Mouse (Mus musculus) activated CD4-positive, CD25-positive, alpha-beta regulatory T cell, adult 4 months (primary cell): ENCODE results near the gene Sdhb. TPM values are rescaled to one million over a fixed set of nuclear protein-coding genes. Genes with fewer than 3 reads are reported as not detected.

Experiments used
- ATAC-seq: one replicate; pipeline ENCODE4 v1.8.0; 2017
- polyA plus RNA-seq, 2 experiments: library from polyadenylated mRNA; unstranded; fragments of 100-300 nt; shearing (Covaris generic); gene quantifications; one replicate each; pipeline ENCODE4 v1.2.1; 2017

Sdhb gene
- polyA plus RNA-seq, 2 experiments from 2014 or later, result 318 to 321 TPM

DNA sequence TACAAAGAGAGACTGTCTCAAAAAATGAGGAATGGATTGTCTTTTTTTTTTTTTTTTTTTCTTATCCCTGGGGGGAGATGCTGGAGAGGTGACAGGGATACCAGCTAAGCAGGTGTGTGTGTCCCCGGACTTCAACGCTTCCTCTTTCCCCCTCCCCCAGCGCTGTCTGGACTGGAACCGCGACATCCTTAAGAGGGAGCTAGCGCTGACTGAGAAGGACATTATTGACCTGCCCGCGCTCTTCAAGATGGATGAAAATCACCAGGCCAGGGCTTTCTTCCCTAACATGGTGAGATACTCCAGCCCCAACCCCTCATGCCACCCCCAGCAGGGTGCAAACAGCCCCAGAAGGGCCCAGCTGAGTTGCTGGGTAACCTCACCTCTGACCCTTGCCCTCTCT is 12.0 kb upstream of the Sdhb start:
- ATAC-seq, result no peak

DNA sequence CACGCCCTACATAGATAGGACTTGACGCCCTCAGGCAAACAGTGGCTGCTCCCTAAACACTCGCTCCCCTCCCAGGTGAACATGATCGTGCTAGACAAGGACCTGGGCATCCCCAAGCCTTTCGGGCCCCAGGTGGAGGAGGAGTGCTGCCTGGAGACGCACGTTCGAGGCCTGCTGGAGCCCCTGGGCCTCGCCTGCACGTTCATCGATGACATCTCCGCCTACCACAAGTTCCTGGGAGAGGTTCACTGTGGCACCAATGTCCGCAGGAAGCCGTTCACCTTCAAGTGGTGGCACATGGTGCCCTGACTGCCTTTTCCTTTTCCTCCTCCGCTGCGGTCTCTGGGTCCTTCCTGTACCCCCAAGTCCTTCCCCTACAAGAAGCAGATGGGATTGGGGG is 11.4 kb upstream of the Sdhb start:
- no peak for ATAC-seq

DNA sequence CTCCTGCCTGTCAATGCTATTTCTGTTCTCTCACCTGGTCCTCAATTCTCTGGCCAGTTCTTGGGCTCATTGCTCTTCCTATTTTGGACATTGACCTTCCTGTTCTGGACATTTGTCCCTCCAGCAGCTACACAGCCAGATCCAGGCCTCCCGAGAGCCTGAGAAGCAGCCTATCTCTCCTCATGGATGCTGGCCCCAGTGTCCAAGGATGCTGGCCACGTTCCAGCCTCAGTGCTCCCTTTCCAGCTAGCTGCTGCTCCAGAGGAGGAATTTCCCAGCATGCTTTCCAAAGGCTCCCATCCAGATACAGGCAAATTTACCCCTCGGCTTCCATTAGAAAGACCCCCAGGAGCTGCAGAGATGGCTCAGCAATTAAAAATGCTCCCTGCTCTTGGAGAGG is 10.4 kb upstream of the Sdhb start:
- no peak for ATAC-seq

DNA sequence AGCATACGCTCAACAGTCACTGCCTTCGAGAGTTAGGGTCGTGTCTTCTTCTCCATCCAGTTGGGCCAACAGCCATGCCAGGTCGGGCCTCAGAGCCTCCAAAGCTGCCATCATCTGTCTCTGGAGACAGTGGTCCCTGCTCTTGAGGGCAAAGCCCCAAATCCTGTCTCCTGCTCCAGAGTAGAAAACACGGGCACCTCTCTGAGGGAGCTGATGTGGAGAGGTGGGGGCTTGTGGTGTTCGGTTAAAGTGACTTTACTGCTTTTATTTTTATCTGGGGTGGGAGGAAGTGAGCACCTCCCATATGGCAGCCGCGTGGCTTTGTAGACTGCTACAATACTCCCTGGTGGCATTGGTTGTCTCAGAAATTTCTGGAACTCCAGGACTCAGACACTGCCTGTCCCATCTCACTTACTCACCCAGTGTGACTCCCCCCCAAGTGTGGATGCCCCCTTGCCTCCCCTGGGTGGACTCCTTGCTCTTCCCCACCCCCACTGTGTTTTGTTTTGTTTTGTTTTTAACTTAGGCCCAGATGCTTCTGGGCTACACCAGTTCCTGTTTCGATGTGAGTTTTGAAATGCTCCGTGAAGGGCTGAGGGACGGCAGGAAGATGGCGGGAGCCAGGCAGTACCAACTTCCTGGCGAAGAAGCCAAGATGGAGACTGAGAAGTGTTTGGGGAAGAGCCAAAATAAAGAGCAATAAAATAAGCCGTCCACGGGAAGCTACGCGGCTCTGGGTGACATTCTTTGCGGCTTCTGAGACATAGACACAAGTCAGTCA is 9.0 kb upstream of the Sdhb start:
- ATAC-seq, result peak; percentile 40

DNA sequence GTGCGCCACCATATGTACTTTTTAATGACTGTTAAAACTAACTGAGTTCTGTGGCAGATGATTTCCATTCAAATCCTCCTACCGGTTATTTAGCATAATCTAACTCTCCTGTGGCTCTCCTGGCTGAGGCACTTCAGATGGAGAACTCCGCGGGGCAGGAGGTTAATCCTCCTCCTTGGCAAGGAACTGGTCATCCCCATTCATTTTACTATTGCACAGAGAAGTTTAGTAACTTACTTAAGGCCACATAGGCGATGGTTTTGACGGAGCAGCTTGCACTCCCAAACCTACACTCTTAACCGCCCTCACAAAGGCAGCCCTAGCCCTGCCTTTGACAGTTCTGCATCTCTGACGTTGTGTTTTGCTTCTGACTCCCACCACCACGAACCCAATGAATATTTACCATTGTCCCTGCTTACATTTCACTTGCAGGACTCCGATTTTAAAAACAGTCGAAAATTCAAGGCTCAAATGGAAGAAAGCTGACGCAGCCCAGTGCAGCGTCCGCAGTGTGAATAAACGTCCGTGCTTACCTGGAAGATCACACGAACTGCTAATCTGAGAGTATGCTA is 3.8 kb upstream of the Sdhb start:
- ATAC-seq, result no peak

DNA sequence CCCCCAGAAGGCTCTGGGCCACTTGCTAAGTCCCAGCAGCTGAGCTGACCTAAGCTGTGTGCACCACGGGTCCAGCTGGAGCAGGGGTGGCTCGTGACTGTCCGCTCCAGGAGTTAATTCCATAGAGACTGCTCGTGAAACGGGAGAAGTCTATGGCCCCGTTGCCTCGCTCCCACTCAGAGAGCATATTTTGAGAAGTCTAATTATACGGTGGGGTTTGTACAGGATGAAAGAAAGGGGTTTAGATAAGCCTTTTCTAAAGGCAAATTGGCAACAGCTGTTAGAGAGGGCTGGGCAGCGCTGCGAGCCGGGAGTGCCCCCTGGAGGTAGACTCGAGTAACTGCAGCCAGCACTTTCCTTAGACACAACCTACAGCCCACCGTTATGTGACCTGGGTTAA is 3.3 kb upstream of the Sdhb start:
- peak; percentile 32 for ATAC-seq

DNA sequence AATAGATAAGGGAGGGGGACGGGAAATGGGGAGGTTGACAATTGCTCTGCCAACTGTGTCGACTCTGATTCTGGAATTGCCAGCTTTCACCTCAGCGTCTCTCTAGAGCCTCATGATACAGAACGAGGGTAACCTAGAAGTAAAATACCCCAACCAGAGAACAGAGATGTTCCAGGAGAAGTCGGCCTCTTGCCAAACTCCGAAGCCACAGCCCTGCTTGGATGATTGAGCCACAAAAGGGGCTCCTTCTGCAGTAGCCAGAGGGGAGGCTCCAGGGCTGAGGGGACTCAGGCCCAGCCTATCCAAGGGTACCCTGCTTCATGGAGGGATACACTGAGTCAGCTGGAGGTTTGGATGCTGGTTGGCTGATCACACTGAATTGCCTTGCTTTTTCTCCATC is 2.7 kb upstream of the Sdhb start:
- no peak for ATAC-seq

DNA sequence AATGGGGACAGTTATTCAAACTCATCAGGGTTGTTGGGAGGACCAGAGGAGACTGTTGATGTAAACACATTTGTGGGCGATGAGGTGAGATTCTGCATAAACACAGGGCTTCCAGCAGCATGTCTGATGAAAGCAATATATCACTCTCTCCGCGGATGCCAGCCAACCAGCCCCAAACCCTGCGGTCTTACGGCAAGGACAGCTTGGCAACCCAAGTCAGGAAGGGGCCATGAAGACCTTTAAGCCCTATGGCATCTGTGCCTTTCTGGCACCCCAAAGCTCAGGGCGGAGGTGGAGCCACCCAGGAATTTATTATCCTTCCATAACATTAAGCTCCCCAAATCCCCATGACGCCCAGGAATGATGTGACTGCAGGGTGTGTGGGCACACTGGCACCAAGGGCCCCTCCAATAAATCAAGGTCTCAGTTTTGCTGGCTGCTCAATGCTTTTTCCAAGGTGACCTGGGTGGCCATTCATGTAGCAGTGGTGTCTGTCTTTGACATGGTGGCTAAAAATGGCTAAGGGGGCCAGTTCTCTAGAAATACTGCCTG is 1.8 kb upstream of the Sdhb start:
- no peak for ATAC-seq

DNA sequence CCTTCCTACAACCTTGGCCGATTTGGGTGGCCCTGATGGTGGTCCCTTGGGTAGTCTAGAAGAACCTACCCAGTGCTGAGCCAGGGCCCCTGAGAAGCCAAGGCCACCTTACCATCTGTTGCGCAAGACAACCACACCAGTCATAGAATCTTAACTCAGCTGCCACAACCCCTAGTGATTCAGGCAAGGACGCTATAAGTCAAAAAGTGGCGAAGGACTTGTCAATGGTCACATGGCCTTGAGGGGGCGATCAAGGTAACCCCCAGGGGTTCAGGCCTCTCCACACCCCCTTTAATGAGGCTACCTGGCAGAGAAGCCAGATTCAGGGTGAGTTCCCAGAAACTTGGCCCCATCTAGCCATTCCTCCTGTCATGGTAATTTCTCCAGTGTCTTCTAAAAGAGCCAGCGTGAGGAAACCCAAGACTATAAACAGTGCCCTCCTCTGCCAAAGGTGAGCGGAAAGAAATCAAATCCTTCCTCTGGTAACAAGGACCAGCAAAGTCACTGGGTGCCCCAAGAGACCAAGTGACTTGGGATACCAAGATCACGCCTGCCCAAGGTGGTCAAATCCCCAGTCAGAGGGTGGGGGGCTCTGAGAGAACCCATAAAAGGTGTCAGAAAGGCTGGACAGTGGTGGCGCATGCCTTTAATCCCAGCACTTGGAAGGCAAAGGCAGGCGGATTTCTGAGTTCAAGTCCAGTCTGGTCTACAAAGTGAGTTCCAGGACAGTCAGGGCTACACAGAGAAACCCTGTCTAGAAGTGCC is 1.1 kb upstream of the Sdhb start:
- no peak for ATAC-seq

DNA sequence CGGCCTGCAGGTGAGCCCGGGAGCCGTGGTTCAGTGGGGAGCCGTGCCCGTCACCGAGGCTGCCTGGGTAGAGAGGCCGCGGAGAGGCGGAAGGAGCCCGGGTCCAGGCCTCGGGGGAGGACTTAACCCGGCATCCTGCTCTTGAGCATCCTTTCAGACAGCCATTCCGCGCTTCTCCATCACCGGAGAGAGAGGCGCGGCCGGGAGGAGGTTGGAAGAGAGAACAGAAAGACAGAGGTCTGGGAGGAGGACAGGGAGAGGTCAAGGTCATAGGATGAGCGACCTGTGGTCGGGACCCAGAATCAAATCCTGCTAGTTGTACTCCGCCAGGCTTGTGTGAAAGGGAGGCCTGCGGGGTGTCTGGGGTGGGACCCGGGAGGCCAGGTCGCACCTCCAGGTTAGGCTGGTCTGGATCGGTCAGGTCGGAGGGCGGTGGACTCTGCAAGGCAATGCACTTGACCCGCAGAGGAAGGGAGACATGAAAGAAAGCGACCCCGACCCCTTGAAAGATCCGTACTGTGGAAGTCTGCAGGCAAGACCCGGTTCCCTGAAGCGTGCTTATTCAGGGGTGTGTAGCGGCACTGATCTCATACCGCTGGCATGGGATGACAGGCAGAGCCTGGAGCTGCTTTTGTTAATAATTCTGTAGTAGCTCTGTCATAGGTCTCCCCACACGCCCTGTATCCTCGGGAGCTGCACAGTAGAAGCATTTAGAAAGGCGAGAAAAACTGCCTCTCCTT is 634 bp downstream of the Sdhb start:
- peak; percentile 43 for ATAC-seq

DNA sequence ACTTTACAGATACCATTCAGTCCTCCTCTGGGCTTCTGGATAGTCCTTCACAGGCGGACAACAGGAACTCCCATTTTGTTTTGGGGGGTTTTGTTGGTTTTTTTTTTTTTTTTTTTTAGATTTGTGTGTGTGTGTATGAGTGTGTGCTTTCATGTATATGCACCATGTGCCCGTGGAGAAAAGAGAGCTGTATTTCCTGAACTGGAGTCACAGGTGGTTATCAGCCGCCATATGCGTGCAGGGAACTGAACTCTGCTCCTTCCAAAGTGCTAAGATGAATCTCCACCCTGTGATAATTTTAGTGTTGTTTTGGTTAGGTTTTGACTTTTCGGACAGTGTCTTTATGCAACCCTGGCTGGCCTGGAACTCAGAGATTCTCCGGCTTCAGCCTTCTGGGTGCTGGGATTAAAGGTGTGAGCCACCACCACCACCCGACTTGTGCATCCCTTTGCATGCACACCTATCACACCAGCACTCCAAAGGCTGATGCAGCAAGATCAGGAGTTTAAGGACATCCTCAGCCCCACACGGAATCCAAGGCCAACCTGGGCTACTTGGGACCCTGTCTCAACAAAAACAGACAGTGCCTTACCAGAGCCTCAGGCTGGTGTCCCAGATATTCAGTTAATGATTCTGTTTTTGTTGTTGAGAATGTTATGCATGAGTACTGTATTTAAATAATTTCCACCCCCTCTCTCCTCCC is 1.4 kb downstream of the Sdhb start:
- ATAC-seq, result no peak

DNA sequence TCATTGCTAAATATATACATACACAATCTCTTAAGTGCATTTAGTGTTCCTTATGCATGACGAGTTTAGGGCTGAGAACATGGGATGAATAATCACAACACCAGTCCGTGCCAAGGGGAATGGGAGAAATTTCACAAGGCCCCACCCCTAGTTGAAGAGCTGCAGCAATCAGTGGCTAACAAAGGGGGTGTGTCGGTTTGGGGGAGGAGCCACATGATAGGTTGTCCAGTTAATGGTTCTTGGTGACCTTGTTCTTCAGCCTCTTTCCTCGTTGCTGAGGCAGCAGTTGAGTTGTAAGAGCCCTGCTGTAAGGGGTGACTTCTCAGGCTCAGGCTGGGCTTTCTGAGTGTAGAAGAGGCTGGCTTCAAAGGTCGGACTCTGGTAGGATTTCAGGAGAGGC is 1.9 kb downstream of the Sdhb start:
- ATAC-seq, result no peak

DNA sequence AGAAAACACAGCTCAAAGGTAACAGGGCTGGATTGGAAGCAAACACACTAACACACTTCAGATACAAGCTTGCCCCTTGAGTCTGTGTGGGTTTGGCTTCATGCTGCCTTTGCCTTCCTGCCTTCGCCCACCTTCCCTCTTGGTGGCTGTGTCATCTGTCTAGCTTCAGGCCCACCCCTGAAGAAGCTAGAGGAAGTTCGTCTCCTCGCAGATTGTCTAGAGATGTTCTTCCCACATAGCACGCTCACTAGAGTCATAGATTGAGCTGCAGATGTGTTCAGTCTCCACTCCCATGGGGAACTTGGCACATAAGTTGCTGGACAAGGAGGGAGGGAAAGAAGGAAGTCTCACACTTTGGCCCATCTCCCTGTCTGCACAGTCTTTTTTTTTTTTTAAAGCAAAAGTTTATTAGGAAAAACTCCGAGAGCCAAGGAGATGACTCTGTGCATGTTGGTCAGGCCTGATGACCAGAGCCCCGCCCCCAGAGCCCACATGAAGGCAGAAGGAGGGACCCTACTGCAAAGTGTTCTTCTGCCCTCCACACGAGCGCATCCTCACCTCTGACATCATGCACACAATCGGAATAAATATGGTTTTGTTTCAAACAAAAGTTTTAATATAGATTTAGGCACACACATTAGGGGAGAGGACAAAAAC is 3.1 kb downstream of the Sdhb start:
- ATAC-seq, result no peak

DNA sequence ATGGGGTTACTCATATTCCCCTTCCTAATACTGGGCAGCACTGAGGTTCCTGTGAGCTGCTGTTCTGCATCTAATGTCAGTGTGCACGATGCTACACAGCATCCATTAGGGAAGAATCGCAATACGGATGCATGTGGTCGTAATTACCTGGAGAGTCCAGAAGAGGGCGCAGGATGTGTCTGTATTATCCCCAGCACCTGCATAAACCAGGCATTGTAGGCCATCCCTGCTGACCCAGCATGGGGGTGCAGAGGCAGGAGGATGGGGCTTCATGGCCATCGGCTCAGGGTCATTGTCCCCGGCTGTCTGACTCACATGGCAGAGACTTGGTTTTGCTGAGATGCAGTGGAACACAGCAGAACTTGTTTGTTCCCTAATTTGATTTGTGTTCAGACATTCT is 3.6 kb downstream of the Sdhb start:
- no peak for ATAC-seq

DNA sequence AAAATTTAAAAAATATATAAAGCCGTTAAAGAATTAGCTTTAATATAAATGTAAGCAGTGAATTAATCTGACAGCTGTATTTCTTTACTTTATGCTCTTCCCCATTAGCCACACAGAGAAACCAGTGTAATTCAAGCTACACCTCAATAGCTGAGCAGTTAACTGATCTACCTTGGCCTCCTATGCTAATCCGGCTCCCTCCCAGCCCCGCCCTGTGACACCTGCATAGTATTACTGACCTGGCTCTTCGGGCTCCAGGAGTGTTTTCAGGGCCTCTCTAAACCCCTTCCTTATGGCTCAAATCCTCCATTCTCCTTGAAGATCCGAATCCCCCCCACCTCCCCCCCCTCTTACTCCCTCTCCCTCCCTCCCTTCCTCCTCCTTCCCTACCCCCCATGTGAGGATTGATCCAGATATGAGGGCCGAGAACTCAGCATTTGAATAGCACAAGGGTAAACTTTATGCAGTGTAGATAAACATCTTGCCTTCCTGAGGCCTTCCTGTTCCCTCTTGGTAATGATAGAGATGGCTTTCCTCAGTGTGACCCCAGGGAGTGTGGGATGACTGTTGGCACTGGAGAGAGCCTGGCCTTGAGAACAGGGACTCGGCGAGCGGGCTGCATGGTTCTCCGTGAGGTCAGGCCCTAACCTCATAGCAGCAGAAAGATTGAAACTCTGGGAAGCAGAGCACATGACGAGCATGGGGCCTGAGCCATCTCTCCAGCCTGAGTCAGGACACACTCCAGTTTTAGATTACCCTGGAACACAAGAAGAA is 6.6 kb downstream of the Sdhb start:
- ATAC-seq, result no peak

DNA sequence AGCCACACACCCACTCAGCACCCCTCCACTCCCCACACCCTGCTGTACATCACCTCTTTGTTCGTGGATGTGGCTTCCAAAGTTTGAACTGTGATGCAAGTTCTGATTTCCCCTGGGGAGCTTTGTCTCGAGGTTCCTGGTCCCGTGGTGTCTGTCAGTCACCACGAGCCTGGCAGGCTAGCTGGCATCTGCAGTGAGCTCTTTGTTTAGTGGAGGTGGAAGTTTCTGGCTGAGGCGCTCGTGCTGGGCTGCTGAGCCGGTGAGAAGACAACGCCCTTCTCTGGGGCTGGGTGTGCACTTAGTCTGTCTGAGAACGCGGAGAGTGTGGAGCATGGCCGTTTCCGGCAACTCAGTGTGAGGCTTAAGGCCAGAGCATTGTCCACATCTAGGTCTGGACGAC is 10.7 kb downstream of the Sdhb start:
- no peak for ATAC-seq

DNA sequence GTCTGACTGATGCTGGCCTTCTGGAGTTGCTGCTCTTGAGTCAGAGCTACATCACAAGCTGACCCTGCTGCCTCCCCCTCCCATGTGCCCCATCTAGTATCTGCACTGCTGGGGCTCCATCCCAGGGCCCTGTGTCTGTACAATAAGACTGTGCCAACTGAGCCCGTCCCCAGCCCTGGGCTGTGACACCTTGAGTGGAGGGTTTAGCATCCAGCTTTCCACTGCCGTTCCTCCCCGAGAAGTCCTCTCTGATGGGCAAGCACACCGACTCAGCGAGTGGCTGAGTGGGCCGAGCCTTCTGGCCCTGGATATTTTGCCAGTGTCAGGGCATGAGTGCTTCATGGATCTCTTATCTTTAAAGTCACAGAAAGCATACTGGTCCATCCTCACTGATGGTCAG is 13.4 kb downstream of the Sdhb start:
- no peak for ATAC-seq

DNA sequence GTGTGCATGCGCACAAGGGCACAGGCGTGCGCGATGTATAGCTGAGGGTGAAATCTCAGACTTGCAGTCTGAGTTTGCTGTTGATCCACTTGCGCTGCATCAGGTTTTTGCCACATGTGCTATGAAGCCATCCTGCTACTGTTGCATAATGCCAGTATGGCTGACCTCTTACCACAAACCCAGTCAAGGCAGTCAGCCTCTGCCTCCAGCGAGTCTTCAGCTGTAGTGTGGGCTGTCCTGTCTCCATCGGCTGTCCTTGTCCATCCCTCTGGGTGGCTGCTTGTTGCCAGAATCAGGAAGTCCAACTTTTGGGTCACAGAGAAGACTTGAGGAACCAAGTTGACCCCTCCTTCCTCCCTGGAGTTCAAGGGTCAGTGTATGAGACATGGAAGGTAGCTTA is 14.4 kb downstream of the Sdhb start:
- ATAC-seq, result no peak

DNA sequence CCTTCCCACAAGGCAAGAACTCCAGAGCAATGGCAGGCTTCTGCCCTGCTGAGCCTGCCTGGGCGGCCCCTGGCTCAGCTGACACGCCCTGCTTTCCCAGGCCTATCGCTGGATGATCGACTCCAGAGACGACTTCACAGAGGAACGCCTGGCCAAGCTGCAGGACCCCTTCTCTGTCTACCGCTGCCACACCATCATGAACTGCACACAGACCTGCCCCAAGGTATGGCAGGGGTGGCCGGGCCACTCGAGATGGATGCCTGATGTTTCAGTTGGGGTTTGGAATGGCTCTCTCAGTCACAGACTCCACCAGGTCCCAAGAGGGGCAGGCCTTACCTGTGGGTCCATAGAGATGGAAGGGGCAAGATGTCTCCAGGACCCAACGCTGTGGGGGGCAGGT is 16.3 kb downstream of the Sdhb start:
- ATAC-seq, result no peak

DNA sequence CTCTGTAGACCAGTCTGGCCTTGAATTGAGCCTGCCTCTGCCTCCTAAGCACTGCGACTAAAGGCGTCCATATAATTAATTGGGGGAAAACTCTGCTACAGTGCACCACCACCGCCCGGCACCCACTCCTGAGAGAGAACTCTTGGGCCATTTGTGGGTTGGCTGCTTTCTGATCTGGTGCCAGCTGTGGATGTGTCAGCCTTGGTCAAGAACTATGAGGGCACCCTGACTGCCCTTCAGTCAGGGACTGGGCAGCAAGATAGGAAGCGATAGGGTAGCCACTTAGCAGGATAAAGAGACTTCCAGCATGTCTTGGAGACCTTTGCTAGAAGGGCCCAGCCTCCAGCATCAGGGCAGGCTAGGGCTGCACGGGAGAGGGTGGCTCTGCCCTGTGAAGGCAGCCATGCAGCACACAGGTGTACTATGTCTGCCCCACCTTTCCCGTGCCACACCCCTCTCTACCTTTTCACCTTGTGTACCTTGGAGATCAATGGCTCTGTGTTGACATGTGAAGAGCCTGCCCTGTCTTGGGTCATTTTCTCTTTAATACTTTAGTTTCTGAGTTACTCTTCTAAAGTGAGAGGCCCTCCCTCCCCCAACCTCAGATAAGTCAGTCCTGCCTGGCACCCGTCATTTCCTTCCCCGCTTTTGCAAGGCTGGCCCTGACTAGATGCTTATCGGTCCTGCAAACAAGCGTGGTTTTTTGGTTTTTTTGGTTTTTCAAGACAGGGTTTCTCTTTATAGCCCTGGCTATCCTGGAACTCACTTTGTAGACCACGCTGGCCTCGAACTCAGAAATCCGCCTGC is 17.1 kb downstream of the Sdhb start:
- no peak for ATAC-seq
